ENCODE assay signal across 12 mouse cellular contexts in the genomic region with DNA sequence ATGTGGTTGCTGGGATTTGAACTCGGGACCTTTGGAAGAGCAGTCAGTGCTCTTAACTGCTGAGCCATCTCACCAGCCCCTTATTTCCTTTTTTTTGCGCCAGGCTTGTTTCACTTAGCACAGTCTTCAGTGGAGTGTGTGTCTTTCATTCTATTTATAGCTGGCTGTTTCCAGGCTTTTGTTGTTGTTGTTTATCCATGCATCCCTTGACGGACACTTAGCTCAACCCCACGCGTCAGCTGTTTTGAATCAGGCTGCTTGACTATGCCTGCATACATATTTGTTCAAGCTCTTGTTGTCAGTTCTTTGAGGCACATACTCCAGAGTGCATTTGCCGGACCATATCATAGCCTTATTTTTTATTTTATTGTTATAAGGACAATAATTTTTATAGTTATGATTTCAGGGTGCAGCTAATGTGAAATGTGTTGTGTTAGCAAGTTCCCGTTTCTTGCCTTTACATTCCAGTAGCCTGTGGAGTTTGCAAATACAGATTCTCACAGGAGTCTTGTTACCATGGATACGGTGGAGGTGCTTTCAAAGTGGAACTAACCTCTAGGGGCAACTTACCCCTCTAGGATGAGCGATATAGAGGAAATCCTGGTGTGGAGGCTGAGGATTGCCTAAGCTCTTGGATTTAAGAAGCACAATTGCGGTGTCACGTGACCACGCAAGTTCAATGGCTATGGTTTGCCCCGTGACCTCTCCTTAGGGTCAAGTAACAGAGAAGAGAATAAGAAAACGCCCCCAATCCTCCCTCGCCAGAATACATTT. TPM values are rescaled to one million over a fixed set of nuclear protein-coding genes. Genes with fewer than 3 reads are reported as not detected.
DNase-seq lines count a peak whose midpoint lies in the region; ATAC-seq lines count a peak whose summit lies in the region.
"Had no signal": no experiment of that assay in that cellular context is flagged by ENCODE, and none has a peak within 500 bp of the region (broad histone marks: within the 10 kb centered on the region; RNA-seq: fewer than 3 reads in every experiment).

No protein-coding gene starts in this region.

- ATAC-seq in neutrophil, adult 5-6 weeks (ENCODE audit: extremely low read depth, insufficient number of reproducible peaks, low FRiP score, poor library complexity, severe bottlenecking): peak; percentile 49
- no peak for ATAC-seq in erythroid progenitor cell, adult 5-6 weeks (replicated peaks; ENCODE audit: low FRiP score, poor library complexity, severe bottlenecking)

- intact Hi-C loops in heart, postnatal 10 days (cut with DNase I): no loop called here

- H3K27me3 ChIP-seq in heart, embryonic 10.5 days (ENCODE audit: insufficient read depth, poor library complexity, severe bottlenecking): no peaks in the 10 kb centered on the region
- no peaks in the 10 kb centered on the region for H3K27me3 ChIP-seq in forebrain, embryonic 10.5 days (ENCODE audit: poor library complexity, severe bottlenecking)
- no peaks in the 10 kb centered on the region for H3K27me3 ChIP-seq in limb, embryonic 10.5 days (ENCODE audit: low read depth, poor library complexity, severe bottlenecking)

- peak; percentile 61 for DNase-seq in heart, embryonic 10.5 days (ENCODE audit: low spot score)
- DNase-seq in heart, postnatal 10 days: no peak
- DNase-seq in forebrain, embryonic 10.5 days (ENCODE audit: extremely low spot score, low spot score): peak; percentile 55
- DNase-seq in limb, embryonic 10.5 days (ENCODE audit: low spot score): peak; percentile 29
- no peak for DNase-seq in adrenal gland, postnatal 10 days
- no peak for DNase-seq in heart, postnatal 4 days
- DNase-seq: adrenal gland, adult 2 months had no signal

- no peaks in the 10 kb centered on the region for H3K9me3 ChIP-seq in heart, embryonic 10.5 days
- H3K9me3 ChIP-seq in forebrain, embryonic 10.5 days: no peaks in the 10 kb centered on the region
- H3K9me3 ChIP-seq in limb, embryonic 10.5 days (replicated peaks): no peaks in the 10 kb centered on the region

- 49% methylated on average over 15 of the region's 15 CpGs for WGBS in heart, embryonic 10.5 days
- WGBS in forebrain, embryonic 10.5 days: 40% methylated on average over 15 of the region's 15 CpGs
- WGBS in limb, embryonic 10.5 days: 57% methylated on average over 15 of the region's 15 CpGs

- no peak overlapping the region for H3K4me3 ChIP-seq in heart, embryonic 10.5 days
- no peak overlapping the region for H3K4me3 ChIP-seq in forebrain, embryonic 10.5 days
- no peak overlapping the region for H3K4me3 ChIP-seq in limb, embryonic 10.5 days

- H3K4me1 ChIP-seq in heart, embryonic 10.5 days: peaks cover 10% of the 10 kb centered on the region
- H3K4me1 ChIP-seq in forebrain, embryonic 10.5 days: peaks cover 32% of the 10 kb centered on the region
- H3K4me1 ChIP-seq in limb, embryonic 10.5 days: peaks cover 19% of the 10 kb centered on the region; the same call in 1 of the 2 replicates

- H3K27ac ChIP-seq in heart, embryonic 10.5 days: no peak overlapping the region
- H3K27ac ChIP-seq in forebrain, embryonic 10.5 days: 0 out of 2 replicates have a peak overlapping the region, but pooled peaks have one; percentile 4
- no peak overlapping the region for H3K27ac ChIP-seq in limb, embryonic 10.5 days
- H3K27ac ChIP-seq: stomach, postnatal 0 days had no signal

- H3K36me3 ChIP-seq in heart, embryonic 10.5 days: no peaks in the 10 kb centered on the region
- no peaks in the 10 kb centered on the region for H3K36me3 ChIP-seq in forebrain, embryonic 10.5 days (replicated peaks)
- no peaks in the 10 kb centered on the region for H3K36me3 ChIP-seq in limb, embryonic 10.5 days

RNA-seq across cellular contexts. Expression of gene Anapc15-ps, which starts 11.7 kb away (rescaled TPM):
- not detected in 2 replicates for polyA plus RNA-seq in heart, embryonic 10.5 days (2016; fragmentation: Nextera tagmentation; extraction: Ambion mirVana)
- total RNA-seq in heart, postnatal 10 days (2021): not detected
- polyA plus RNA-seq in forebrain, embryonic 10.5 days (2016; fragmentation: Nextera tagmentation; extraction: Ambion mirVana): not detected in 2 replicates
- not detected in 2 replicates for polyA plus RNA-seq in limb, embryonic 10.5 days (2016; fragmentation: Nextera tagmentation; extraction: Ambion mirVana)
- not detected in 2 replicates for total RNA-seq in neutrophil, adult 5-6 weeks (2017)
- not detected in 2 replicates for total RNA-seq in erythroid progenitor cell, adult 5-6 weeks (2015; ENCODE audit: low replicate concordance)
- not detected in 2 replicates for total RNA-seq in erythroid progenitor cell, adult 5-6 weeks (2017; ENCODE audit: low replicate concordance)
- total RNA-seq in adrenal gland, postnatal 10 days (2021): not detected
- not detected for total RNA-seq in heart, postnatal 4 days (2021)
- total RNA-seq: adrenal gland, adult 2 months had no signal
- polyA plus RNA-seq: adrenal gland, adult 2 months; intestine, embryonic 14.5 days; limb, embryonic 11.5 days; stomach, postnatal 0 days had no signal

Comparison
In these comparisons a context has a peak if more than half of its experiments do, and no peak if none do; other contexts are left out.
1. DNase-seq: peak in heart, embryonic 10.5 days (single experiment), forebrain, embryonic 10.5 days (single experiment) and limb, embryonic 10.5 days (single experiment); none in heart, postnatal 10 days (0 of 2), adrenal gland, postnatal 10 days (single experiment) and heart, postnatal 4 days (single experiment).